Mouse (Mus musculus): Measurements from ENCODE around the gene Irak2. TPM values are rescaled to one million over a fixed set of nuclear protein-coding genes. Genes with fewer than 3 reads are reported as not detected.
A peak's percentile ranks its signal among the peaks of the same experiment; 100 is the strongest.
"Not testable (repeated sequence)": the region's sequence is repeated elsewhere in the genome, so short reads cannot be mapped to it uniquely, and the experiment has no call there.

Irak2 gene
- polyA plus RNA-seq, 1 experiment from 2014 or later: 3.0 TPM

- H3K27ac ChIP-seq (replicated peaks): peak overlapping the region; percentile 88; the same call in 1 of the 2 replicates
- DNase-seq (ENCODE audit: low spot score): no peak
- H3K4me1 ChIP-seq: peaks cover 36% of the 10 kb centered on the region
- H3K27me3 ChIP-seq (ENCODE audit: low read depth, poor library complexity, severe bottlenecking): no peaks in the 10 kb centered on the region; the same call in 1 of the 2 replicates
- WGBS: 81% methylated on average over 4 of the region's 4 CpGs
- no peaks in the 10 kb centered on the region for H3K9me3 ChIP-seq (replicated peaks)
- H3K4me3 ChIP-seq: peak overlapping the region; percentile 91
- H3K36me3 ChIP-seq: peaks cover 17% of the 10 kb centered on the region
Observed at GRCm38 (mm10) chr6:113695766-113696355, 57.6 kb downstream of the Irak2 start.

- Histone ChIP-seq H3K36me3 (peaks cover 25% of the 10 kb centered on the region), H3K9me3 (replicated peaks) (no peaks in the 10 kb centered on the region), H3K4me1 (peaks cover 33% of the 10 kb centered on the region), H3K27me3 (ENCODE audit: low read depth, poor library complexity, severe bottlenecking) (no peaks in the 10 kb centered on the region; the same call in 1 of the 2 replicates), H3K27ac (replicated peaks) (peak within 1 kb of the TSS; percentile 88), H3K4me3 (peak within 1 kb of the TSS; percentile 91)
- under 1% methylated on average over 58 of the region's 58 CpGs for WGBS
- peak; percentile 96 for DNase-seq (ENCODE audit: low spot score)
Observed at GRCm38 (mm10) chr6:113696582-113697221, 58.4 kb downstream of the Irak2 start, which contains the start of gene Tatdn2. Gene Tatdn2 (plus strand): TSS chr6:113697050.

GRCm38 (mm10) chr6:113697222-113698205 lies 59.2 kb downstream of the Irak2 start:
- no peaks in the 10 kb centered on the region for H3K9me3 ChIP-seq (replicated peaks)
- no peaks in the 10 kb centered on the region; the same call in 1 of the 2 replicates for H3K27me3 ChIP-seq (ENCODE audit: low read depth, poor library complexity, severe bottlenecking)
- H3K36me3 ChIP-seq: peaks cover 33% of the 10 kb centered on the region
- H3K4me1 ChIP-seq: peaks cover 33% of the 10 kb centered on the region
- WGBS: under 1% methylated on average over 99 of the region's 113 CpGs
- peak overlapping the region; percentile 88 for H3K27ac ChIP-seq (replicated peaks)
- no peak for DNase-seq (ENCODE audit: low spot score)
- peak overlapping the region; percentile 91 for H3K4me3 ChIP-seq

- 98% methylated on average over 3 of the region's 3 CpGs for WGBS
- DNase-seq (ENCODE audit: low spot score): no peak
- no peaks in the 10 kb centered on the region for H3K9me3 ChIP-seq (replicated peaks)
Observed at GRCm38 (mm10) chr6:113712718-113713117, 74.5 kb downstream of the Irak2 start.

GRCm38 (mm10) chr6:113713389-113713788 lies 75.1 kb downstream of the Irak2 start:
- H3K36me3 ChIP-seq: peaks cover 99% of the 10 kb centered on the region
- H3K9me3 ChIP-seq (replicated peaks); DNase-seq (ENCODE audit: low spot score); H3K4me1 ChIP-seq; H3K27ac ChIP-seq (replicated peaks); H3K4me3 ChIP-seq; H3K27me3 ChIP-seq (ENCODE audit: low read depth, poor library complexity, severe bottlenecking): not testable (repeated sequence)
- WGBS: 93% methylated on average over 5 of the region's 5 CpGs

More at GRCm38 (mm10) chr6:113712718-113713117, 74.5 kb downstream of the Irak2 start:
- Histone ChIP-seq H3K27ac (replicated peaks) (no peak overlapping the region), H3K4me1 (no peaks in the 10 kb centered on the region), H3K36me3 (peaks cover 99% of the 10 kb centered on the region), H3K27me3 (ENCODE audit: low read depth, poor library complexity, severe bottlenecking) (no peaks in the 10 kb centered on the region), H3K4me3 (no peak overlapping the region)

- Histone ChIP-seq H3K9me3 (replicated peaks) (no peaks in the 10 kb centered on the region), H3K27ac (replicated peaks) (no peak overlapping the region), H3K36me3 (peaks cover 99% of the 10 kb centered on the region), H3K4me3 (no peak overlapping the region), H3K4me1 (no peaks in the 10 kb centered on the region), H3K27me3 (ENCODE audit: low read depth, poor library complexity, severe bottlenecking) (no peaks in the 10 kb centered on the region)
- no peak for DNase-seq (ENCODE audit: low spot score)
- WGBS: 100% methylated on average over 2 of the region's 2 CpGs
Observed at GRCm38 (mm10) chr6:113714276-113714675, 76.0 kb downstream of the Irak2 start.

GRCm38 (mm10) chr6:113714797-113715196 lies 76.5 kb downstream of the Irak2 start:
- DNase-seq (ENCODE audit: low spot score): no peak
- Histone ChIP-seq H3K27ac (replicated peaks) (no peak overlapping the region), H3K27me3 (ENCODE audit: low read depth, poor library complexity, severe bottlenecking) (no peaks in the 10 kb centered on the region), H3K4me1 (no peaks in the 10 kb centered on the region), H3K9me3 (replicated peaks) (no peaks in the 10 kb centered on the region), H3K4me3 (no peak overlapping the region), H3K36me3 (peaks cover 99% of the 10 kb centered on the region)
- WGBS: 83% methylated on average over 1 of the region's 1 CpGs

GRCm38 (mm10) chr6:113717541-113717940 lies 79.3 kb downstream of the Irak2 start:
- Histone ChIP-seq H3K27me3 (ENCODE audit: low read depth, poor library complexity, severe bottlenecking) (no peaks in the 10 kb centered on the region), H3K9me3 (replicated peaks) (no peaks in the 10 kb centered on the region)
- 92% methylated on average over 3 of the region's 3 CpGs for WGBS

GRCm38 (mm10) chr6:113719878-113720277 lies 81.6 kb downstream of the Irak2 start, which contains the start of gene Ghrl:
Gene Ghrl (minus strand): TSS chr6:113719880.
- Histone ChIP-seq H3K4me1 (no peaks in the 10 kb centered on the region), H3K4me3 (no peak within 1 kb of the TSS), H3K36me3 (peaks cover 85% of the 10 kb centered on the region), H3K27me3 (ENCODE audit: low read depth, poor library complexity, severe bottlenecking) (no peaks in the 10 kb centered on the region), H3K9me3 (replicated peaks) (no peaks in the 10 kb centered on the region), H3K27ac (replicated peaks) (no peak within 1 kb of the TSS)
- 92% methylated on average over 3 of the region's 3 CpGs for WGBS
- no peak for DNase-seq (ENCODE audit: low spot score)

More at GRCm38 (mm10) chr6:113717541-113717940, 79.3 kb downstream of the Irak2 start:
- Histone ChIP-seq H3K27ac (replicated peaks) (no peak overlapping the region), H3K4me3 (no peak overlapping the region), H3K36me3 (peaks cover 92% of the 10 kb centered on the region), H3K4me1 (no peaks in the 10 kb centered on the region)
- DNase-seq (ENCODE audit: low spot score): no peak

GRCm38 (mm10) chr6:113721061-113721460 lies 82.8 kb downstream of the Irak2 start:
- H3K4me3 ChIP-seq: no peak overlapping the region
- no peaks in the 10 kb centered on the region for H3K27me3 ChIP-seq (ENCODE audit: low read depth, poor library complexity, severe bottlenecking)
- H3K4me1 ChIP-seq: no peaks in the 10 kb centered on the region
- WGBS: 96% methylated on average over 4 of the region's 4 CpGs
- no peak for DNase-seq (ENCODE audit: low spot score)
- no peaks in the 10 kb centered on the region for H3K9me3 ChIP-seq (replicated peaks)
- H3K27ac ChIP-seq (replicated peaks): no peak overlapping the region
- H3K36me3 ChIP-seq: peaks cover 85% of the 10 kb centered on the region

- WGBS: 91% methylated on average over 7 of the region's 7 CpGs
- Histone ChIP-seq H3K27me3 (ENCODE audit: low read depth, poor library complexity, severe bottlenecking) (no peaks in the 10 kb centered on the region), H3K9me3 (replicated peaks) (no peaks in the 10 kb centered on the region), H3K4me3 (no peak overlapping the region), H3K4me1 (no peaks in the 10 kb centered on the region), H3K36me3 (peaks cover 98% of the 10 kb centered on the region), H3K27ac (replicated peaks) (no peak overlapping the region)
- DNase-seq (ENCODE audit: low spot score): no peak
Observed at GRCm38 (mm10) chr6:113728181-113728580, 89.9 kb downstream of the Irak2 start.

GRCm38 (mm10) chr6:113731296-113731695 lies 93.0 kb downstream of the Irak2 start:
- 95% methylated on average over 3 of the region's 3 CpGs for WGBS
- no peak overlapping the region for H3K4me3 ChIP-seq
- peaks cover 100% of the 10 kb centered on the region for H3K36me3 ChIP-seq
- no peaks in the 10 kb centered on the region for H3K27me3 ChIP-seq (ENCODE audit: low read depth, poor library complexity, severe bottlenecking)
- DNase-seq (ENCODE audit: low spot score): no peak
- H3K27ac ChIP-seq (replicated peaks): no peak overlapping the region
- no peaks in the 10 kb centered on the region for H3K9me3 ChIP-seq (replicated peaks)
- no peaks in the 10 kb centered on the region for H3K4me1 ChIP-seq

Data from midbrain, embryonic 10.5 days (tissue).